Mouse (Mus musculus) testis, postnatal 10 days (tissue): Measurements from ENCODE around the gene Cox20.

ENCODE experiments used
- DNase-seq: peaks from one replicate; pipeline ENCODE4 v3.0.0; 2021; ENCODE audit warnings: low spot score

The Cox20 gene

DNA sequence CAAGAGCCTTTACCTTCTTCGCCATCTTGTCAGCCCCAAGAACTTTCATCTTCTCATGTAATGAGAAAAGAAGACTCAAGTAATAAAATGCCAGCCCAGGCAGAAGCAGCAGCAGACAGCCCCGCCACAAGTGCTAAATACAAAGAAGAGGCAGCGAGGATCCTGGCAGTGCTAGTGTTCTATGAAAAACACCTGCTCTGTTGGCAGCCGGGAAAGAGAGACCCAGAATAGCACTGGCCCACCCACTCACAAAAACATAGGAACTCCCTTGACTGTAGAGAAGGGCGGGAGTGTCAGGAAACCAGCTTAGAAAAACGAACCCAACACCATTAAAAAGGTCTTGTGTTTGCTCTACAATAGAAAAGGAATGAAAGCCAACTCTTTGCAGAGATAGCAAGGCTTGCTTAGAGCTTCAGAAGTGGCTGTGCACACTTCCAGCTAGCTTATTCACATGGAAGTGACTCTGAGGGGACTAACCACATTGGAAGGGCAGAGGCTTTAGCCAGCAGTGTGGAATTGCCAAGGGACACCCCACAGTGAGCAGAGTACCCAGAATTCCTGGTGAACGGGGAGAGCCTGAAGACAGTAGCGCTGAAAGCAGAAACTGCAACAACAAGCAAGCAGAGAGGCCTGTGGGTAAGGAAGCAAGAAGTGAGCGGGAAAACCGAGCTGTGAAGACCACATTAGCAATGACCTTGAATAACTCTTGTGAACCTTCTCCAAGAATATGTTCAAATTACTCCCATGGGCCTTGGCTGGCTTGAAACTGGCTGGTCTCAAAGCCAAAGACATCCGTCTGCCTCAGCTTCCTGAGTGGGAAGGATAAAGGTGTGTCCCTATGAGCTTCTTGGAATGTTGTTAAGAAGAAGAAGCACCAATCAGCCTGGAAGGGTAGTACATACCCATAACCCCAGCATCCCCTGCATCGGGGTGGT lies 39.1 kb downstream of the Cox20 start:
- DNase-seq: no peak

DNA sequence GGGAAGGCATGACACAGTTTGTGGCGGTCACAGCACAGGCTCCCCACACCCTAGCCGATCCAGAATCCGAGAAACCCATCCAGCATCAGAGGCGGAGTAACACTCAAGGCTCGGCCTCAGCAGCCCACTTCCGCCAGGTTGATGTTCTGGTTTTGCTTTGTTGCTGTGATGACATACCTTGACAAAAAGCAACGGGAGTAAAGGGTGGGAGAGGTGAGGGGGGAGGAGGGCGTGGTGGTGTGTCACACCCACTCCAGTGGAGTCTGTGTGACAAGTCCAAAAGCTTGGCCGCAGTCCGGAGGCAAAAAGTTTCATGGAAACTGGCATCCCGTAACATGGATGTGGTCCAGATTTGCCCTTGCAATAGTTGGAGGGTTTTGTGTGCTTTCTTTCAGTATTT lies 41.3 kb downstream of the Cox20 start:
- no peak for DNase-seq

DNA sequence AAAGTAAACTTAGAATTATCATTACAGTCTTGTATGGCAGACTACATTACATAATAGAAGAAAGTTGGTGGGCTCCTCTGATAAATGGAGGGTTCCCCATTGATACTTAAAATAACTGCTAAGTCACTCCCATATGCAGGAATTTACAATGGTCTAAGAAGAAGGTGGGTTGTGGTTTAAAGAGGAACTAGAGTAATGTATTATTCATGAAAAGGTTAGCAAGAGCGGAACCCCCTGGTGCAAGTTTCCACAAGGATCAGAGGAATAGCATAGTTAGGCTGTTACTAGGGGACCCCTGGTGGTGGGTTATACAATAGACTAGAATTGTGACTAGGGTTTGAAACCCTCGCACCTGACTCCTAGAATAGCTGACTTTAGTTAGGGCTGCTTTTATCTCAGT lies 41.8 kb downstream of the Cox20 start:
- DNase-seq: no peak

DNA sequence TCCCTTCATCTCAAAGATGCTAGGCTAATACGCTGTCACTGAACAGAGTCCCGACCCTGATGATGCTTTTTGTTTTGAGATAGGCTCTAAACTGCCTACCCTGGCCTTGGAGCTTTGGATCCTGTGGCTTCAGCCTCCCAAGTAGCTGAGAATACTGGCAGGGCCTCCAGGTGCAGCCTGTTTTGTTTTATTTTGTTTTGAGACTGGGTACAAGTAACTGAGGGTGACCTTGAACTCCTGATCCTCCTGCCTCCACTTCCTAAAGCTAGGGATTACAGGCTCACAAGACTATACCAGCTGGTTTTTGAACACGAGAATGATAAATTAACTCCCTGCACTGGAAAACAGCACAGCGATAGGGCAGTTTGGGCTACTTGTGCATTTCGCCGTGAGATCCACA lies 46.2 kb downstream of the Cox20 start:
- no peak for DNase-seq

DNA sequence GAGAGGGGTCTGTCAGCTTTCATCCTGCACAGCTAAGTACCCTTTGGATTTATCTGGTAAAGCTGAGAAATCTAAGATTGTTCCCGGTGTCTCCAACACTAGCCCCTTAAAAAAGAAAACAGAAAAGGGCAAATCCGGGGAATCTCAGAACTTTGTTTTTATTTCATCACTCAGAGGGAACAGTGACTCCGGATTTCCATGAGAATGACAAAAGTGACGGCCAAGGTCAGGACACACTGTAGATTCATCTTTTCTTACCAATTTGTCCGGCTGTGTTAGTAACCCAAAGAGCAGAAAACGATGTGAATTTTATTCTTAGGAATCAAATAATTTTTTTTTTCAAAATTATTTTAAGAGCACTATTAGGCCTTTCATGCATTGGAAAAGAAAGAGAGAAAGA lies 49.2 kb downstream of the Cox20 start:
- DNase-seq: no peak

DNA sequence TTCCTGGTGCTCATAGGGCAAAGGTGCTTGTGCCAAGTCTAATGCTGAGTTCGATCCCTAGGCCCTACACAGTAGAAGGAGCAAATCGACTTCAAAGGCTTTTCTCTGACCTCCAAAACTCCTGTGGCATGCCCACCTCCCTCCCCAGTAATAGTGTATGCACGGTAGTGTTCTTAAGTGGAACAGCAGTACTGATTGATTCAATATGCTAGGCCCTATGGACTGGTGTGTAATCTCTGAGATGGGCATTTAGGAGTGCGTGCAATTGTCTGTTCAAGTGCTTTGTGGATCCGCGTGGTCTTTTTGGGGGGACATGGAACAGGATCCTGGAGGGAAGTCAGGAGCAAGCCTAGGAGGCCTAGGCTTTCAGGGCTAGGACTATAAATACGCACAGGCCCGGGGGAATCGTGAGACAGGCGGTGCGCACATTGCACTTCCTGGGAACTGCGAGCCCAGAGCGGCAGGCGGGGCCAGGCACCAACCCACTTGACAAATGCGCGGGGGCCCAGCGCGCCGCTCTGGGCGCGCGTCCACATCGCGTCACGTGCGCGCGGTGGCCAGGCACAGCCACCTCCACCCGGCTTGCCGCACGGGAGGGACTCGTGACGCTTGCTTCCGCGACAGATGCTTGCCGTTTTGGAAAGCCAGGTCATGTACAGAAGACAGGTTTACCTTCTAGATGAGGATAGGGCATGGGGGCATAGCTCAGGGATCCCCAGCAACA lies 49.8 kb downstream of the Cox20 start:
- peak; percentile 89 for DNase-seq

DNA sequence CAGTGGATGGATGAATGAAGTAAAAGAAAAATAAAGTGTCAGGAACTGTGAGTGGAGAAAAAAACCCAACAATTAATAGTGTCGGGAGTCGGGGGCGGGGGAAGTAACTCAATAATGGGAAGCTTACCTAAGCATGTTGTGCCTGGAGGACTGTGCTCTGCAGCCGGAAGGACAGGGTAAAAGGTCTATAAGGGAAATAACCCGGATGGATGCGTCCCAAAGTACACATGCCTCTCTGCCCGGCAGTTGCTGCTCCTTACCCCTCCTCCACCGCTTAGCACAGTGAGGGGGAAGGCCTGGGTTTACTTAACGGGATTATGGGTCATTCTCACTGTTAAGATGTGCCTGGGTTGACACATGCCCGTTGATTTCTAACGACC lies 50.3 kb downstream of the Cox20 start:
- peak; percentile 54 for DNase-seq
